Mouse (Mus musculus): ENCODE measurements around the gene Slc7a11. TPM values are rescaled to one million over a fixed set of nuclear protein-coding genes. Genes with fewer than 3 reads are reported as not detected.

Slc7a11 gene
- polyA plus RNA-seq, 1 experiment from 2014 or later = 2.8 TPM

- Histone ChIP-seq H3K4me1 (replicated peaks; ENCODE audit: control insufficient read depth, insufficient read depth, low read length) (no peaks in the 10 kb centered on the region; the same call in 1 of the 2 replicates), H3K27ac (ENCODE audit: low read length) (no peak overlapping the region), H3K9ac (replicated peaks; ENCODE audit: low read depth, low read length) (no peak overlapping the region), H3K36me3 (ENCODE audit: control insufficient read depth, insufficient read depth) (no peaks in the 10 kb centered on the region), H3K4me2 (ENCODE audit: low read length) (no peak overlapping the region), H3K27me3 (replicated peaks; ENCODE audit: control insufficient read depth, insufficient read depth, low read length) (no peaks in the 10 kb centered on the region), H3K9me3 (ENCODE audit: control insufficient read depth, low read length) (no peaks in the 10 kb centered on the region), H3K4me3 (replicated peaks; ENCODE audit: low read length) (no peak overlapping the region)
- ATAC-seq = no peak
- 71% methylated on average over 2 of the region's 2 CpGs for WGBS
Observed at GRCm38 (mm10) chr3:50262066-50262465, 181.3 kb downstream of the Slc7a11 start.

GRCm38 (mm10) chr3:50260667-50261066, 182.7 kb downstream of the Slc7a11 start:
- Histone ChIP-seq H3K4me3 (replicated peaks; ENCODE audit: low read length) (no peak overlapping the region), H3K4me2 (ENCODE audit: low read length) (no peak overlapping the region), H3K36me3 (ENCODE audit: control insufficient read depth, insufficient read depth) (no peaks in the 10 kb centered on the region), H3K27ac (ENCODE audit: low read length) (no peak overlapping the region), H3K27me3 (replicated peaks; ENCODE audit: control insufficient read depth, insufficient read depth, low read length) (no peaks in the 10 kb centered on the region), H3K9ac (replicated peaks; ENCODE audit: low read depth, low read length) (no peak overlapping the region), H3K9me3 (ENCODE audit: control insufficient read depth, low read length) (no peaks in the 10 kb centered on the region), H3K4me1 (replicated peaks; ENCODE audit: control insufficient read depth, insufficient read depth, low read length) (no peaks in the 10 kb centered on the region; the same call in 1 of the 2 replicates)
- ATAC-seq = peak; percentile 57
- WGBS = 57% methylated on average over 1 of the region's 1 CpGs

GRCm38 (mm10) chr3:50258852-50259251, 184.6 kb downstream of the Slc7a11 start:
- H3K4me3 ChIP-seq (replicated peaks; ENCODE audit: low read length) = no peak overlapping the region
- no peak for ATAC-seq

GRCm38 (mm10) chr3:50249598-50250300, 193.7 kb downstream of the Slc7a11 start:
- Histone ChIP-seq H3K36me3 (ENCODE audit: control insufficient read depth, insufficient read depth) (no peaks in the 10 kb centered on the region), H3K27me3 (replicated peaks; ENCODE audit: control insufficient read depth, insufficient read depth, low read length) (no peaks in the 10 kb centered on the region), H3K9ac (replicated peaks; ENCODE audit: low read depth, low read length) (no peak overlapping the region), H3K9me3 (ENCODE audit: control insufficient read depth, low read length) (no peaks in the 10 kb centered on the region), H3K4me1 (replicated peaks; ENCODE audit: control insufficient read depth, insufficient read depth, low read length) (no peaks in the 10 kb centered on the region), H3K4me2 (ENCODE audit: low read length) (no peak overlapping the region), H3K4me3 (replicated peaks; ENCODE audit: low read length) (no peak overlapping the region), H3K27ac (ENCODE audit: low read length) (no peak overlapping the region)
- ATAC-seq = no peak
- 90% methylated on average over 6 of the region's 6 CpGs for WGBS

More at GRCm38 (mm10) chr3:50258852-50259251, 184.6 kb downstream of the Slc7a11 start:
- no peaks in the 10 kb centered on the region for H3K27me3 ChIP-seq (replicated peaks; ENCODE audit: control insufficient read depth, insufficient read depth, low read length)
- no peaks in the 10 kb centered on the region for H3K36me3 ChIP-seq (ENCODE audit: control insufficient read depth, insufficient read depth)
- no peaks in the 10 kb centered on the region; the same call in 1 of the 2 replicates for H3K4me1 ChIP-seq (replicated peaks; ENCODE audit: control insufficient read depth, insufficient read depth, low read length)
- no peak overlapping the region for H3K4me2 ChIP-seq (ENCODE audit: low read length)
- H3K27ac ChIP-seq (ENCODE audit: low read length) = no peak overlapping the region
- 74% methylated on average over 4 of the region's 4 CpGs for WGBS
- no peak overlapping the region for H3K9ac ChIP-seq (replicated peaks; ENCODE audit: low read depth, low read length)
- H3K9me3 ChIP-seq (ENCODE audit: control insufficient read depth, low read length) = no peaks in the 10 kb centered on the region

GRCm38 (mm10) chr3:50235990-50236389, 207.4 kb downstream of the Slc7a11 start:
- Histone ChIP-seq H3K4me2 (ENCODE audit: low read length) (no peak overlapping the region), H3K27ac (ENCODE audit: low read length) (no peak overlapping the region), H3K4me1 (replicated peaks; ENCODE audit: control insufficient read depth, insufficient read depth, low read length) (no peaks in the 10 kb centered on the region), H3K27me3 (replicated peaks; ENCODE audit: control insufficient read depth, insufficient read depth, low read length) (no peaks in the 10 kb centered on the region), H3K36me3 (ENCODE audit: control insufficient read depth, insufficient read depth) (no peaks in the 10 kb centered on the region), H3K4me3 (replicated peaks; ENCODE audit: low read length) (no peak overlapping the region), H3K9me3 (ENCODE audit: control insufficient read depth, low read length) (no peaks in the 10 kb centered on the region), H3K9ac (replicated peaks; ENCODE audit: low read depth, low read length) (no peak overlapping the region)
- 80% methylated on average over 3 of the region's 3 CpGs for WGBS
- no peak for ATAC-seq

GRCm38 (mm10) chr3:50233144-50233543, 210.3 kb downstream of the Slc7a11 start:
- Histone ChIP-seq H3K4me1 (replicated peaks; ENCODE audit: control insufficient read depth, insufficient read depth, low read length) (no peaks in the 10 kb centered on the region), H3K4me3 (replicated peaks; ENCODE audit: low read length) (no peak overlapping the region), H3K9me3 (ENCODE audit: control insufficient read depth, low read length) (no peaks in the 10 kb centered on the region), H3K27me3 (replicated peaks; ENCODE audit: control insufficient read depth, insufficient read depth, low read length) (no peaks in the 10 kb centered on the region), H3K36me3 (ENCODE audit: control insufficient read depth, insufficient read depth) (no peaks in the 10 kb centered on the region), H3K9ac (replicated peaks; ENCODE audit: low read depth, low read length) (no peak overlapping the region), H3K4me2 (ENCODE audit: low read length) (no peak overlapping the region), H3K27ac (ENCODE audit: low read length) (no peak overlapping the region)
- no peak for ATAC-seq
- WGBS = 48% methylated on average over 5 of the region's 5 CpGs

GRCm38 (mm10) chr3:50224390-50225114, 218.9 kb downstream of the Slc7a11 start:
- 89% methylated on average over 2 of the region's 2 CpGs for WGBS

GRCm38 (mm10) chr3:50220454-50220853, 223.0 kb downstream of the Slc7a11 start:
- Histone ChIP-seq H3K9me3 (ENCODE audit: control insufficient read depth, low read length) (no peaks in the 10 kb centered on the region), H3K27me3 (replicated peaks; ENCODE audit: control insufficient read depth, insufficient read depth, low read length) (no peaks in the 10 kb centered on the region), H3K4me3 (replicated peaks; ENCODE audit: low read length) (no peak overlapping the region), H3K9ac (replicated peaks; ENCODE audit: low read depth, low read length) (no peak overlapping the region), H3K4me2 (ENCODE audit: low read length) (no peak overlapping the region), H3K4me1 (replicated peaks; ENCODE audit: control insufficient read depth, insufficient read depth, low read length) (no peaks in the 10 kb centered on the region), H3K36me3 (ENCODE audit: control insufficient read depth, insufficient read depth) (no peaks in the 10 kb centered on the region), H3K27ac (ENCODE audit: low read length) (no peak overlapping the region)
- ATAC-seq = no peak
- WGBS = 80% methylated on average over 2 of the region's 2 CpGs

More at GRCm38 (mm10) chr3:50224390-50225114, 218.9 kb downstream of the Slc7a11 start:
- Histone ChIP-seq H3K36me3 (ENCODE audit: control insufficient read depth, insufficient read depth) (no peaks in the 10 kb centered on the region), H3K4me3 (replicated peaks; ENCODE audit: low read length) (no peak overlapping the region), H3K4me1 (replicated peaks; ENCODE audit: control insufficient read depth, insufficient read depth, low read length) (no peaks in the 10 kb centered on the region), H3K27me3 (replicated peaks; ENCODE audit: control insufficient read depth, insufficient read depth, low read length) (no peaks in the 10 kb centered on the region), H3K27ac (ENCODE audit: low read length) (no peak overlapping the region), H3K9ac (replicated peaks; ENCODE audit: low read depth, low read length) (no peak overlapping the region), H3K4me2 (ENCODE audit: low read length) (no peak overlapping the region), H3K9me3 (ENCODE audit: control insufficient read depth, low read length) (no peaks in the 10 kb centered on the region)
- ATAC-seq = no peak

GRCm38 (mm10) chr3:50186369-50186768, 257.0 kb downstream of the Slc7a11 start:
- Histone ChIP-seq H3K4me3 (replicated peaks; ENCODE audit: low read length) (no peak overlapping the region), H3K4me2 (ENCODE audit: low read length) (no peak overlapping the region), H3K4me1 (replicated peaks; ENCODE audit: control insufficient read depth, insufficient read depth, low read length) (no peaks in the 10 kb centered on the region), H3K27me3 (replicated peaks; ENCODE audit: control insufficient read depth, insufficient read depth, low read length) (no peaks in the 10 kb centered on the region), H3K27ac (ENCODE audit: low read length) (no peak overlapping the region), H3K36me3 (ENCODE audit: control insufficient read depth, insufficient read depth) (no peaks in the 10 kb centered on the region), H3K9me3 (ENCODE audit: control insufficient read depth, low read length) (no peaks in the 10 kb centered on the region), H3K9ac (replicated peaks; ENCODE audit: low read depth, low read length) (no peak overlapping the region)
- ATAC-seq = no peak
- WGBS = 88% methylated on average over 5 of the region's 5 CpGs

Measured in forebrain, embryonic 16.5 days (tissue).